Mouse (Mus musculus): Measurements from ENCODE around the gene Gucy2e. TPM values are rescaled to one million over a fixed set of nuclear protein-coding genes. Genes with fewer than 3 reads are reported as not detected.

The Gucy2e gene
- polyA plus RNA-seq, 1 experiment from 2014 or later = 0.05 TPM

DNA sequence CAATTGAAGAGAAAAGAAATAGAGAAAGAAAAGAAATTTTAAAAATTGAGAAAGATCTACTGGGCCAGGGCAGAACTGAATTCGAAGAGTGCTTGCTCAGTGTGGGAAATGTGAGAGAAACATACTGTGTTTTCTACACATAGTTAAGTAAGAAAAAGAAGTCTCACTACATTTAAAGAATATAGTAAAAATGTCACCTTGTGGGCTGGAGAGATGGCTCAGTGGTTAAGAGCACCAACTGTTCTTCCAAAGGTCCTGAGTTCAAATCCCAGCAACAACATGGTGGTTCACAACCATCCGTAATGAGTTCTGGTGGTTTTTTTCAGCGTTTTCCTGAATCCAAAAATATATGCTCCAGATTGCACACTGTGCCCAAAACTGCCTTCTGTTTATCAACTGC is 58.3 kb downstream of the Gucy2e start:
- Histone ChIP-seq H3K27ac (ENCODE audit: low read length) (no peak overlapping the region), H3K27me3 (ENCODE audit: control insufficient read depth, insufficient read depth, low read length) (no peaks in the 10 kb centered on the region), H3K36me3 (ENCODE audit: control insufficient read depth, insufficient read depth) (no peaks in the 10 kb centered on the region), H3K4me3 (ENCODE audit: low read length) (no peak overlapping the region), H3K9me3 (replicated peaks; ENCODE audit: control insufficient read depth, low read length) (no peaks in the 10 kb centered on the region), H3K4me2 (ENCODE audit: low read depth, low read length) (no peak overlapping the region), H3K4me1 (ENCODE audit: control insufficient read depth, insufficient read depth, low read length) (no peaks in the 10 kb centered on the region), H3K9ac (ENCODE audit: low read length) (no peak overlapping the region)
- no peak for ATAC-seq (replicated peaks; ENCODE audit: extremely low read depth, insufficient read depth, low FRiP score)
- WGBS = 84% methylated on average over 3 of the region's 3 CpGs

DNA sequence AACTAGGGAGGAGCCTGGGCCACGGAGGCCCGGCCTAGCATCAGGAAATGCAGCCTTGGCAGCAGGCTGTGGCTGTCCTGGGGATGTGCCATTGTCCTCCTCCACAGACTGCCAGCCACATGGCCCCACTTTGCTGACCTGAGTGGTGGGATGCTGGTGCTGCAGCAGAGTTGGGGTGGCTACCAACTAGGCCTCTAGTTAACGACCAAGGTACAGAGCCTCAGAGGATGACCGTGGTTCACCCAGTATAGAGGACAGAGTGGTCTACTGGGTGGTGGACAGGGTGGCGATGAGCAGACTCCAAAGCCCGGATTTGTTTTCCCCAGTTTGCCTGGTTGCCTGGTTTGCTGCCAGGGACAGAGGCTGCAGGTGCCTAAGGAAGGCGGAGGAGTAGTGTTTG is 62.1 kb downstream of the Gucy2e start:
- WGBS = 70% methylated on average over 7 of the region's 7 CpGs
- Histone ChIP-seq H3K4me1 (ENCODE audit: control insufficient read depth, insufficient read depth, low read length) (no peaks in the 10 kb centered on the region), H3K4me2 (ENCODE audit: low read depth, low read length) (no peak overlapping the region), H3K9ac (ENCODE audit: low read length) (no peak overlapping the region), H3K4me3 (ENCODE audit: low read length) (no peak overlapping the region), H3K27ac (ENCODE audit: low read length) (no peak overlapping the region), H3K9me3 (replicated peaks; ENCODE audit: control insufficient read depth, low read length) (no peaks in the 10 kb centered on the region), H3K36me3 (ENCODE audit: control insufficient read depth, insufficient read depth) (no peaks in the 10 kb centered on the region), H3K27me3 (ENCODE audit: control insufficient read depth, insufficient read depth, low read length) (no peaks in the 10 kb centered on the region)
- ATAC-seq (replicated peaks; ENCODE audit: extremely low read depth, insufficient read depth, low FRiP score) = no peak

DNA sequence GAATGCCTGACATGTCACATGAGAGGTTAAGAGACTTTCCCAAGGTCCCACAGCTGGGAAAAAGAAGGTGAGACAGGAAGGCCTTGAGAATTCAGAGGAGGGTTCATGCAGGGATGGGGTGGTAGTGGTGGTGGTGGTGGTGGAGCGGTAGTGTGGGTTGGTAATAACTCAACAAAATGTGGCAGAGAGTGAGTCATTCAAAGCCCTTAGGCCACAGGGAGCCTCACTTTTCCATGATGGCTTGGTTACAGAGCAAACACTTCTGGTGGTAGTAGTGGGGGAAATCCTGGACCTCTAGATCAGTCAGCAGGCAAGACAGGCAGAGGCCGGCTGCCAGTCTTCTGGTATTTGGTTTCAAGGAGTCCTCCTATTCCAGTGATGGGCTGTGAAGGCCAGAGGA is 64.2 kb downstream of the Gucy2e start:
- no peak overlapping the region for H3K9ac ChIP-seq (ENCODE audit: low read length)
- no peaks in the 10 kb centered on the region for H3K4me1 ChIP-seq (ENCODE audit: control insufficient read depth, insufficient read depth, low read length)
- H3K36me3 ChIP-seq (ENCODE audit: control insufficient read depth, insufficient read depth) = no peaks in the 10 kb centered on the region
- H3K4me2 ChIP-seq (ENCODE audit: low read depth, low read length) = no peak overlapping the region
- 83% methylated on average over 2 of the region's 2 CpGs for WGBS
- no peaks in the 10 kb centered on the region for H3K27me3 ChIP-seq (ENCODE audit: control insufficient read depth, insufficient read depth, low read length)
- no peaks in the 10 kb centered on the region for H3K9me3 ChIP-seq (replicated peaks; ENCODE audit: control insufficient read depth, low read length)
- H3K4me3 ChIP-seq (ENCODE audit: low read length) = no peak overlapping the region
- no peak for ATAC-seq (replicated peaks; ENCODE audit: extremely low read depth, insufficient read depth, low FRiP score)
- H3K27ac ChIP-seq (ENCODE audit: low read length) = no peak overlapping the region

DNA sequence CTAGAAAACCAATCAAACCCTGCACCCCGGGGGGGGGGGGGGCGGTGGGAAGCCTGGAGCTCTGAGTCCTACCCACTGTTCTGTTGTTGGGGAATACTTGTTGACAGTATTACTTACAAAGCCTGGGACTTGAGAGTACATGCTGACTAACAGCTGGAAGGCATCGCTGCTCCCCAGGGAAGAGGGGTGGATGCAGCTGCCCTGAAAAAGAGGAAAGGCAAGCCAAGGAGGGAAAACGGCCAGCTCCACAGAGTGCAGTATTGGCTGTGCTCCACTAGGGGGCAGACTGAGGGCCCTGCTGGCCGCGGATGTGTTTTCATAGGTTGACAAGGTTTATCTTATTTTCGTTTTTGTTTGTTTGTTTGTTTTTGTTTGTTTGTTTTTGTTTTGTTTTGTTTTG is 65.2 kb downstream of the Gucy2e start:
- 26% methylated on average over 7 of the region's 7 CpGs for whole genome bisulfite sequencing
- no peak overlapping the region for H3K27ac ChIP-seq (ENCODE audit: low read length)
- no peak for ATAC-seq (replicated peaks; ENCODE audit: extremely low read depth, insufficient read depth, low FRiP score)
- no peaks in the 10 kb centered on the region for H3K9me3 ChIP-seq (replicated peaks; ENCODE audit: control insufficient read depth, low read length)
- no peak overlapping the region for H3K4me3 ChIP-seq (ENCODE audit: low read length)
- H3K9ac ChIP-seq (ENCODE audit: low read length) = no peak overlapping the region
- no peaks in the 10 kb centered on the region for H3K4me1 ChIP-seq (ENCODE audit: control insufficient read depth, insufficient read depth, low read length)
- no peaks in the 10 kb centered on the region for H3K36me3 ChIP-seq (ENCODE audit: control insufficient read depth, insufficient read depth)
- no peaks in the 10 kb centered on the region for H3K27me3 ChIP-seq (ENCODE audit: control insufficient read depth, insufficient read depth, low read length)
- H3K4me2 ChIP-seq (ENCODE audit: low read depth, low read length) = no peak overlapping the region

DNA sequence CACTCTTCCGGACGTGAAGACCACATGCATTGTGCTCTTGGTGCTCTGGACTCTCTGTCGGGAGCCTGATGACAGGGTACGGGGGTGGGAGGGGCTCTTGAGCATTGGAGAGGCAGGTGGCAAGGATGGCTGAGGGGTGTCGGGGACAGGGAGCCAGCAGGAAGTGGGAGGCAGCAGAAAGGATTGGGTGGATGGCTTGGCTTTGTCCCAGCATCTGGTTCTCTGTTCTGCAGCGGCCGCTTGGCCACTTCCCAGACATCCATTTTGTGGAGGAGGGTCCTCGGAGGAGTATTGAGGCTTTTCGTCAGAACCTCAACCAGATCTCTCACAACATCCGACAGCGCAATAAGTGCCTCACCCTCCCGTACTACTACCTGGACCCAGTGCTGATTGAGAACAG is 67.5 kb downstream of the Gucy2e start:
- no peak for ATAC-seq (replicated peaks; ENCODE audit: extremely low read depth, insufficient read depth, low FRiP score)
- H3K4me3 ChIP-seq (ENCODE audit: low read length) = no peak overlapping the region
- peaks cover 5% of the 10 kb centered on the region for H3K27me3 ChIP-seq (ENCODE audit: control insufficient read depth, insufficient read depth, low read length)
- no peaks in the 10 kb centered on the region for H3K4me1 ChIP-seq (ENCODE audit: control insufficient read depth, insufficient read depth, low read length)
- no peak overlapping the region for H3K4me2 ChIP-seq (ENCODE audit: low read depth, low read length)
- no peak overlapping the region for H3K27ac ChIP-seq (ENCODE audit: low read length)
- 71% methylated on average over 12 of the region's 12 CpGs for WGBS
- H3K9me3 ChIP-seq (replicated peaks; ENCODE audit: control insufficient read depth, low read length) = no peaks in the 10 kb centered on the region
- H3K36me3 ChIP-seq (ENCODE audit: control insufficient read depth, insufficient read depth) = no peaks in the 10 kb centered on the region
- H3K9ac ChIP-seq (ENCODE audit: low read length) = no peak overlapping the region

Other genes starting within 250 kb of the Gucy2e start
- 16.7 and 19.2 TPM in 2 replicates for gene Pfas, start 228.6 kb downstream of the Gucy2e start, polyA plus RNA-seq (2015; fragmentation: Nextera tagmentation; extraction: Ambion mirVana)
- 44.4 and 49.5 TPM in 2 replicates for gene Ctc1, start 221.1 kb downstream of the Gucy2e start, polyA plus RNA-seq (2015; fragmentation: Nextera tagmentation; extraction: Ambion mirVana)
- 85.7 and 95.3 TPM in 2 replicates for gene Aurkb, start 191.4 kb downstream of the Gucy2e start, polyA plus RNA-seq (2015; fragmentation: Nextera tagmentation; extraction: Ambion mirVana)
- gene Borcs6, start 177.3 kb downstream of the Gucy2e start, polyA plus RNA-seq (2015; fragmentation: Nextera tagmentation; extraction: Ambion mirVana) = 11.2 and 12.0 TPM in 2 replicates
- 43.3 and 46.5 TPM in 2 replicates for gene Tmem107, start 166.2 kb downstream of the Gucy2e start, polyA plus RNA-seq (2015; fragmentation: Nextera tagmentation; extraction: Ambion mirVana)
- 84.1 and 91.1 TPM in 2 replicates for gene Vamp2, start 148.5 kb downstream of the Gucy2e start, polyA plus RNA-seq (2015; fragmentation: Nextera tagmentation; extraction: Ambion mirVana)
- gene Per1, start 141.8 kb downstream of the Gucy2e start, polyA plus RNA-seq (2015; fragmentation: Nextera tagmentation; extraction: Ambion mirVana) = 19.6 and 21.9 TPM in 2 replicates
- gene Hes7, start 116.6 kb downstream of the Gucy2e start, polyA plus RNA-seq (2015; fragmentation: Nextera tagmentation; extraction: Ambion mirVana) = 0.50 TPM in 2 replicates
- gene 9130213A22Rik, start 114.4 kb downstream of the Gucy2e start, polyA plus RNA-seq (2015; fragmentation: Nextera tagmentation; extraction: Ambion mirVana) = 0.41 and 0.72 TPM in 2 replicates
- gene Aloxe3, start 111.1 kb downstream of the Gucy2e start, polyA plus RNA-seq (2015; fragmentation: Nextera tagmentation; extraction: Ambion mirVana) = 0.08 and 0.26 TPM in 2 replicates
- not detected in 2 replicates for gene Alox12b, start 80.0 kb downstream of the Gucy2e start, polyA plus RNA-seq (2015; fragmentation: Nextera tagmentation; extraction: Ambion mirVana)
- 1.7 TPM in 2 replicates for gene Alox8, start 39.2 kb downstream of the Gucy2e start, polyA plus RNA-seq (2015; fragmentation: Nextera tagmentation; extraction: Ambion mirVana)
- gene Cntrob, start 86.7 kb upstream of the Gucy2e start, polyA plus RNA-seq (2015; fragmentation: Nextera tagmentation; extraction: Ambion mirVana) = 16.1 and 16.2 TPM in 2 replicates
- gene Trappc1, start 86.9 kb upstream of the Gucy2e start, polyA plus RNA-seq (2015; fragmentation: Nextera tagmentation; extraction: Ambion mirVana) = 176 and 179 TPM in 2 replicates
- 0.79 and 1.2 TPM in 2 replicates for gene Kcnab3, start 89.2 kb upstream of the Gucy2e start, polyA plus RNA-seq (2015; fragmentation: Nextera tagmentation; extraction: Ambion mirVana)
- gene Rnf227, start 103.4 kb upstream of the Gucy2e start, polyA plus RNA-seq (2015; fragmentation: Nextera tagmentation; extraction: Ambion mirVana) = 6.5 TPM in 2 replicates
- 13.3 and 19.8 TPM in 2 replicates for gene Chd3, start 132.4 kb upstream of the Gucy2e start, polyA plus RNA-seq (2015; fragmentation: Nextera tagmentation; extraction: Ambion mirVana)
- gene Naa38, start 158.5 kb upstream of the Gucy2e start, polyA plus RNA-seq (2015; fragmentation: Nextera tagmentation; extraction: Ambion mirVana) = 134 and 135 TPM in 2 replicates
- 25.4 and 27.6 TPM in 2 replicates for gene Cyb5d1, start 158.6 kb upstream of the Gucy2e start, polyA plus RNA-seq (2015; fragmentation: Nextera tagmentation; extraction: Ambion mirVana)
- 39.6 and 45.2 TPM in 2 replicates for gene Tmem88, start 161.2 kb upstream of the Gucy2e start, polyA plus RNA-seq (2015; fragmentation: Nextera tagmentation; extraction: Ambion mirVana)
- gene Kdm6b, start 176.6 kb upstream of the Gucy2e start, polyA plus RNA-seq (2015; fragmentation: Nextera tagmentation; extraction: Ambion mirVana) = 17.3 and 18.2 TPM in 2 replicates

All from heart, embryonic 16.5 days (tissue).